Mouse (Mus musculus) embryonic fibroblast, embryonic 13.5 days (primary cell): Measurements from ENCODE around the gene Rps12-ps3.

Experiments used
- CTCF ChIP-seq: IDR thresholded peaks from 2 replicates; pipeline ENCODE4 v1.5.1; 2011; ENCODE audit warnings: mild to moderate bottlenecking, control low read depth, low read length, moderate library complexity, borderline replicate concordance; ENCODE audit not compliant: insufficient read depth
- POLR2A ChIP-seq: IDR thresholded peaks from 2 replicates; pipeline ENCODE4 v1.6.1; 2011; ENCODE audit warnings: low read depth, mild to moderate bottlenecking, control low read depth, low read length, moderate library complexity

GRCm38 (mm10) chr19:59371016-59371415 lies 48.9 kb downstream of the Rps12-ps3 start:
- TF ChIP-seq POLR2A (no peak), CTCF (no peak)
